Mouse (Mus musculus) cerebellum, adult 2 months (tissue): Measurements from ENCODE around the gene Slc52a3. TPM values are rescaled to one million over a fixed set of nuclear protein-coding genes. Genes with fewer than 3 reads are reported as not detected.
"Not testable (repeated sequence)": the region's sequence is repeated elsewhere in the genome, so short reads cannot be mapped to it uniquely, and the experiment has no call there.

ENCODE experiments used
- DNase-seq, 2 experiments: peaks; one replicate each; pipeline ENCODE4 v3.0.0; 2021
- H3K27ac ChIP-seq: fragments of 200-500 bp; 2 replicates; pipeline ENCODE4 v1.5.1; 2012; ENCODE audit warnings: low read length, control low read depth, inconsistent platforms; ENCODE audit not compliant: insufficient read depth
- H3K27me3 ChIP-seq: fragments of 200-500 bp; 2 replicates; pipeline ENCODE4 v1.6.1; 2012; ENCODE audit warnings: inconsistent platforms, mild to moderate bottlenecking, low read length, moderate library complexity; ENCODE audit not compliant: control insufficient read depth, insufficient read depth
- H3K4me1 ChIP-seq: fragments of 200-500 bp; 2 replicates; pipeline ENCODE4 v1.6.1; 2011; ENCODE audit warnings: low read length; ENCODE audit not compliant: control insufficient read depth, insufficient read depth
- H3K4me3 ChIP-seq: fragments of 200-500 bp; replicated peaks from 2 replicates; pipeline ENCODE3; 2011; ENCODE audit warnings: mild to moderate bottlenecking, low read depth, low read length, control low read depth; ENCODE audit not compliant: insufficient read depth
- CTCF ChIP-seq: fragments of 200-500 bp; IDR thresholded peaks from 2 replicates; pipeline ENCODE4 v1.5.1; 2011; ENCODE audit warnings: low read depth, mild to moderate bottlenecking, control low read depth, low read length, moderate library complexity, borderline replicate concordance; ENCODE audit not compliant: insufficient read depth
- POLR2A ChIP-seq: fragments of 200-500 bp; IDR thresholded peaks from 2 replicates; pipeline ENCODE4 v1.6.1; 2011; ENCODE audit warnings: low read length, control low read depth, borderline replicate concordance; ENCODE audit not compliant: insufficient read depth
- WGBS: fragments of 180-500 bp; shearing (Covaris S2); methylation state at CpG from one replicate; pipeline ENCODE4 v1.1.7; 2018; 5-methylcytosine and 5-hydroxymethylcytosine counted together
- polyA plus RNA-seq: library from polyadenylated mRNA; depleted of rRNA; stranded (reverse); fragments of >200 nt; gene quantifications from 2 replicates; pipeline ENCODE4 v1.2.3, GENCODE M21; 2012

The Slc52a3 gene
- polyA plus RNA-seq, 1 experiment: 2.1 TPM

GRCm38 (mm10) chr2:151988978-151989377 lies 7.3 kb upstream of the Slc52a3 start:
- DNase-seq: no peak
- Histone ChIP-seq H3K27ac (no peak overlapping the region), H3K27me3 (no peaks in the 10 kb centered on the region), H3K4me3 (no peak overlapping the region), H3K4me1 (peaks cover 5% of the 10 kb centered on the region; the same call in 1 of the 2 replicates)
- TF ChIP-seq CTCF (no peak), POLR2A (no peak)
- WGBS: 82% methylated on average over 2 of the region's 2 CpGs

- Histone ChIP-seq H3K4me3 (no peak overlapping the region), H3K27me3 (no peaks in the 10 kb centered on the region), H3K27ac (no peak overlapping the region), H3K4me1 (peaks cover 5% of the 10 kb centered on the region; the same call in 1 of the 2 replicates)
- peak in 1 of 2 experiments; percentile 58 for DNase-seq
- TF ChIP-seq CTCF (no peak), POLR2A (no peak)
- WGBS: 12% methylated on average over 1 of the region's 1 CpGs
Observed at GRCm38 (mm10) chr2:151990985-151991394, 5.3 kb upstream of the Slc52a3 start.

GRCm38 (mm10) chr2:151991446-151991845 lies 4.9 kb upstream of the Slc52a3 start:
- 35% methylated on average over 5 of the region's 5 CpGs for WGBS
- Histone ChIP-seq H3K27me3 (no peaks in the 10 kb centered on the region), H3K4me1 (peaks cover 5% of the 10 kb centered on the region; the same call in 1 of the 2 replicates), H3K4me3 (no peak overlapping the region), H3K27ac (no peak overlapping the region)
- DNase-seq: no peak
- TF ChIP-seq POLR2A: no peak
- TF ChIP-seq CTCF: no peak

- TF ChIP-seq CTCF (peak; percentile 92), POLR2A (no peak)
- DNase-seq: peak; percentile 54 to 80
- Histone ChIP-seq H3K4me1 (peaks cover 5% of the 10 kb centered on the region; the same call in 1 of the 2 replicates), H3K4me3 (no peak overlapping the region), H3K27me3 (no peaks in the 10 kb centered on the region; the same call in 1 of the 2 replicates), H3K27ac (no peak overlapping the region)
- WGBS: 21% methylated on average over 22 of the region's 22 CpGs
Observed at GRCm38 (mm10) chr2:151994350-151995122, 1.8 kb upstream of the Slc52a3 start.

GRCm38 (mm10) chr2:151997190-151997575 lies 872 bp downstream of the Slc52a3 start:
- DNase-seq, H3K4me3 ChIP-seq, H3K4me1 ChIP-seq, H3K27me3 ChIP-seq, H3K27ac ChIP-seq: not testable (repeated sequence)
- WGBS: 62% methylated on average over 2 of the region's 2 CpGs

GRCm38 (mm10) chr2:151997776-151998504 lies 1.6 kb downstream of the Slc52a3 start:
- TF ChIP-seq POLR2A (no peak), CTCF (no peak)
- DNase-seq: no peak
- WGBS: 66% methylated on average over 8 of the region's 8 CpGs

GRCm38 (mm10) chr2:151998505-151998899 lies 2.2 kb downstream of the Slc52a3 start:
- no peak overlapping the region for H3K27ac ChIP-seq
- 50% methylated on average over 9 of the region's 9 CpGs for WGBS
- no peak overlapping the region for H3K4me3 ChIP-seq
- H3K27me3 ChIP-seq: no peaks in the 10 kb centered on the region; the same call in 1 of the 2 replicates
- no peak for DNase-seq
- no peaks in the 10 kb centered on the region for H3K4me1 ChIP-seq
- TF ChIP-seq CTCF: no peak
- no peak for TF ChIP-seq POLR2A

More at GRCm38 (mm10) chr2:151997776-151998504, 1.6 kb downstream of the Slc52a3 start:
- H3K4me1 ChIP-seq: no peaks in the 10 kb centered on the region
- H3K27me3 ChIP-seq: no peaks in the 10 kb centered on the region; the same call in 1 of the 2 replicates
- H3K27ac ChIP-seq: no peak overlapping the region
- H3K4me3 ChIP-seq: no peak overlapping the region
